Mouse (Mus musculus): ENCODE measurements around the gene Mgmt.

The Mgmt gene

DNA sequence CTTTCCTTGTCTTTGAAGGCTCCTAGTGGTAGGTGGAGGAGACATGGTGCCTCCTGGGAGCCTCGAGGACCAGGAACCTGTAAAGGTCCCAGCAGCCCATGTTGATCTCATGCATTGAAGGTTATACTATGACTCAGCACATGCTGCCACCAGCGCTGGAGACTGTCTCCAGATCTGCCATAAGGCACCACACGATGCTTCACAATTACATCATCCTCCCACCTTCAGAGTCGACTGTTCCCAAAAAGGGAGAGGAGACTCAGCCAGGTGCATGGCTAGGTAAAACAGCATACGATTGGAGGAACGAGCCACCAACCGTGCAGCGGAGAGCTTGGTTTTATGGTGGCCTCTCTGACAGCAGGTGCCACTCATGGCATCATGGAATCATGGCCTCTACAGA is 234.3 kb downstream of the Mgmt start:
- DNase-seq (ENCODE audit: low spot score): no peak

DNA sequence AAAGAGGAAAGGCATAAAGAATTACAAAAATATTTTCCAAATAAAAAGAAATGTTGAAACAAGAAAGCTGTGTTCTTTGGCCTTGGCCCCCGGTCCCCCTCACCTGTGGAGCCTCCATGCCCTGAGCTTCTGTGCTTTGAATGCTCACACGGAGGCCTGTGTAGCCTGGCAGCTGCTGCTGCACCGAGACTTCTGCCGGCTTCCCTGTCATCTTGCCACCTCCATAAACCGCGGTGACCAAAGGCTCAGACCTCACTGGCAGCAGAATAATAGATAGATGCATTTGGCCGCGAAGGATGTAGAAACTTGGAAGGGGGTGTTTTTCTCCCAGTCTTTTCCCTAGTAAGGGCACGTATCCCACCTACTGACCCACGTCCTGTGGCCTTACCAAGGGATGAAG is 235.8 kb downstream of the Mgmt start:
- DNase-seq (ENCODE audit: low spot score): no peak

DNA sequence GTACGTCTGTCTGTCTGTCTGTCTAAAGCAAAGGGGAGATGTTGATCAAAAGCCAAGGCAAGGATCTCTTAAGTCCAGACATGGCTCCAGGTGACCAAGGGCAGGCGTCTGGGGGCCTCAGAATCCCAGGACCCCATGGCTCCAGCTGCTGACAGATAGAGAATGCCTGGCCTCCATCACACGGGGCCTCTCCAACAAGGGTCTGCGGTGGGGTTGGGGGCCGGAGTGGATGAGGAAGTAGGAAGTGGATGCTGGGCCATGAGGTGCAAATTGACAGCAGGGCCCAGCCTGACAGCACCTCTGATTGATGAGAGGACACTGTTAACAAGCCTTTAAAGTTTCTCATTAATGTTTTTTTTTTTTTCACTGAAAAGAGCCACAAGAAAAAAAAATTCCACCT is 237.5 kb downstream of the Mgmt start:
- no peak for DNase-seq (ENCODE audit: low spot score)

DNA sequence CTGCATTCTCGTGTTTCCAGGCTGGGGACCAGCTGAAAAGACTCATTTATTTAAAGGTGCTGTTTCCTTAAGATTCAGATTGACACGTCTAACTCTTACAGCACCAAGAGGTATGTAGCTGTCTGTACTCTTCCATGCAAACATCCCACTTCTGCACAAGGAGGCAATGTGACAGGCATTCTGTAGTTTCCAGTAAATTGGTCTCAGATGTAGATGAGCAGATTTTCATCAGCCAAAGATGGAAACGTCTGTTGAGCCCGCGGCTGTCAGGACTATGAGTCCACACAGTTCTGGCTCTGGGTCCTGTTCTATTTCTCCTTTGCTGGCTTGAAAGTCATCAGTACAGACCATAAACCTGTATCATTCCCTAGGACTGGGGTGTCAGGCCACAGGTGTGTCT is 243.7 kb downstream of the Mgmt start:
- DNase-seq (ENCODE audit: low spot score): no peak

DNA sequence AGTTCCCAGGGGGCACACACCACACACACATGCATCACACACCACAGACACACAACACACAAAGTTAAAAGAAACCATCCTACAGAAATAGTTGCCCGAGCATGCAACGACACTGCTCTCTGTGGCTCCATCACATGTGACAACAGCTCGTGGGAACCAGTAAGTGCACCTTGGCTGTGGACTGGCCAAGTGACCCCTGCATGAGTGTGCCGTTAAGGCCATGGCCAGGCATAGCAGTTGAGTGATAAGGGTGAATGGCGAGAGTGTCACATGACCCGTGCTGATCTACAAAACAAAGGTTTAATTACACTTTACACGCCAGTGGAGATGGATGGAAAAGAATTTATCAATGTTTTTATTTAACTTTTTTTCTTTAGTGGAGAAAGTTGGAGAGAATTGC is 245.9 kb downstream of the Mgmt start:
- DNase-seq (ENCODE audit: low spot score): no peak

DNA sequence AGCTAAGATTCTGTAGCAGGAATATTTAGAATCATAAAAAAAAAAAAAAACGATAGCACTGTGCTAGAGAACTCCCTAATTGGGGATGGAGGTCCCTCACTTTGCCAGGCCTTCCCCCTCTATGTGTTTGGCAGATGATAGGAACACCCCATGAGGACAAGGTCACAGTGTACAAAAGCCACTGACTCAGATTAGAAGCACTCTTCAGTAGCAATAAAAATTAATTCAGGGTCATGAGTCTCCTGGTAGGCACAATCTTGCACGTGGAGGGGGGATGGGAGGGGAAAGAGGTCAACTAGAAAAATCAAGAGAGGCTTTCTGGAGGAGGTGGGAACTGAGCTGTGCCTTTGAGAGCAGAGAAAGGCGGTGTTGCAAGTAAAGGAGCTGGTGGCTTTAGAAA is 247.0 kb downstream of the Mgmt start:
- DNase-seq (ENCODE audit: low spot score): no peak

DNA sequence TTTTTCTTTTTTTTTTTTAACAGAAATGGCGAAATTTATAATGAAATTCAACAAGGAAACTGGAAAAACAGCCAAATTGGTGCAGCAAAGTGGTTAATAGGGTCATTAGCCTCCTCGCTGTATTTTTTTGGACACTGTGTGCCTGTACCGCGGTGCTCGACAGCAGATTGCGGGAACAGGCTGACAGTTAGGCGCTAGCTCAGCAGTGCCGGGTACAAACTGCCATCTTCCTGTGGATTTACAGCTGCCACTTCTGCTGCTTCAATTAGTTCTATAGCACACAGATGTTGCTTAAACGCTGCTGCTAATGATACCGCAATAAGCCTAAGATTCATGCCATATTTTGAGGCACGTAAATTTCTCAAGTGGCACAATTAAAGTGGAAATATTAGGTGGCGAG is 252.7 kb downstream of the Mgmt start:
- no peak for DNase-seq (ENCODE audit: low spot score)

DNA sequence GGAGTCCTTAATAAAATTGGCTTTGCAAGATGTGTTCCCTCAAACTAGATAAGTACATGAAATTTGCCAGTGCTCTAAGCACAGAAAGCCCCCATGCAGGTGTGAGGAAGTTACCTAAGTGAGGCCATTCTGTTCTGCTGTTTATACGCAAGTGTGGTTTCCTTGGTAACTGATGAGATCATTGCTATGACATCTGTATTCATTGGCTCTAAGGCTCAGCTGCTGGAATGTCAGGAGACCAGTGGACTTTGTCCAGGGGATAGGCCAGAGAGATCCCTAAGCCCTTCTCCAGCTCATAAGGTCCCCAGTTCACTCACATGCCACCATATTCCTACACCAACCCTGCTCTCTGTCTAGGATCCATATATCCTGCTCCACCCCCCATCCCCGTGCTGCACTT is 257.4 kb downstream of the Mgmt start:
- no peak for DNase-seq (ENCODE audit: low spot score)

DNA sequence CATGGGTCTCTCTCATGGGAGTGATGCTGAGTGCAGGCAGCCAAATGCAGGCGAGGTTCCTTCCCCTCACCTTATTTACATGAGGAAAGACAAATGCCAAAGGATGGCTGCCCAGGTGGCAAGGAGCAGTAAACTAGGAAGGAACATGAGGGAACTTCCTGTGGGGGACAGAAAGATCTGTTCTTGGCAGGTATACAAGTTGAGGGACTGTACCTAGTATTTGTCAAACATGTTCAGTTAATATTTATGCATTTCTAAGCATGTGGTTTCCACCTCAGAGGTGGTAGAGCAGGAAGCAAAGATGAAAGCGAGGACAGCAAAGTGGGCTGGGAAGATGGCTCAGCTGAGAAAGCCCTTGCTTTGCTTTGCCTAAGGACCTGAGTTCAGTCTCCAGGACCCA is 260.2 kb downstream of the Mgmt start:
- DNase-seq (ENCODE audit: low spot score): no peak

DNA sequence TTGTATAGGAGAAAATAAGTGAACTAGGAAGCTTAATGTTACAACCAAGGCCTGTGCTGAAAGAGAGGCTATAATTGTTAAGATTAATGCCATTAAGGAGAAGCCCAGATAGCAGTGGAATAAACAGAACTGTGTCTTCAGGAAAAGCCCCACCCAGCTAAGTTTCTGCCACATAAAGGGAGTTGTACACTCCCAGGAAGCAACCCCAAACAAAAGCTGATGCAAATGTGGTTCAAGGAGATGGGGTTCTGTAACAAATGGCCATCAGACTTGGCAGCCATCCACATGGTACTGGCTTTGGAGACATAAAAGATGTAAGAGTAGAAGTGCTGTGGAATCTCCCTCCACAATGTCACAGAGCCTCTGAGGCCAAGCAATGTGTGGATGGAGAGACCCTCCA is 264.7 kb downstream of the Mgmt start:
- no peak for DNase-seq (ENCODE audit: low spot score)

DNA sequence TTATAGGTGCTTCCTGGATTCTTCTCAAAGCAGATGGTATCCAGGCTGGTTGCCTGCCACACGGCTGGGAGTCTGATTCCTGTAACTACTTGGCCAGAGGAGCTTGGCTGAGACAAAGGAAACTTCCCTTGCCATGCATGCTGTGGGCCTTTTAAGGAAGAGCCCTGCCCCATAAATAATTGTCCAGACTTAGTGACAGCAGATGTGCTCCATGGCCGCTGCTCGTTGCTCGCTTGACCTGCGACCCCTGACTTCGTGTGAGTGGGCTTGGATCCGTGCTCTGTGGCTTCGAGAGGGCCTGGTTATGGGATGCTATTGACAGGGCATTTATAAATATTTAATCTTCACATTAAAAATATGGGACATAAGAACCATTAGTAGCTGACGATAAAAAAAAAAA is 277.9 kb downstream of the Mgmt start:
- DNase-seq (ENCODE audit: low spot score): no peak
